Mouse (Mus musculus) liver, adult 2 months (tissue): ENCODE measurements at regions not wholly inside any gene's neighbourhood (a gene's known extent, or its start where the extent isn't known, plus 50 kb on each side); places are given as distances from the start of the nearest gene placed in this dataset.

ENCODE experiments used
- DNase-seq: peaks from one replicate; pipeline ENCODE4 v3.0.0-alpha.2; 2011; ENCODE audit warnings: low read depth, low spot score; ENCODE audit errors: extremely low read depth
- H3K27ac ChIP-seq: fragments of 200-500 bp; replicated peaks from 2 replicates; pipeline ENCODE4 v1.5.1; 2012; ENCODE audit warnings: low read depth, mild to moderate bottlenecking, control low read depth, inconsistent platforms, low read length; ENCODE audit not compliant: insufficient read depth
- H3K27me3 ChIP-seq: fragments of 200-500 bp; 2 replicates; pipeline ENCODE4 v1.6.1; 2012; ENCODE audit warnings: mild to moderate bottlenecking, moderate library complexity, low read length, inconsistent platforms; ENCODE audit not compliant: control insufficient read depth, insufficient read depth
- H3K36me3 ChIP-seq: fragments of 200-500 bp; 2 replicates; pipeline ENCODE4 v1.6.1; 2012; ENCODE audit warnings: low read length, inconsistent platforms; ENCODE audit not compliant: control insufficient read depth, insufficient read depth
- H3K4me1 ChIP-seq: fragments of 200-500 bp; 2 replicates; pipeline ENCODE4 v1.6.1; 2011; ENCODE audit warnings: low read length; ENCODE audit not compliant: control insufficient read depth, insufficient read depth
- H3K4me3 ChIP-seq: fragments of 200-500 bp; 2 replicates; pipeline ENCODE4 v1.5.1; 2011; ENCODE audit warnings: low read depth, mild to moderate bottlenecking, control low read depth, low read length, moderate library complexity; ENCODE audit not compliant: insufficient read depth
- H3K79me2 ChIP-seq: fragments of 200-500 bp; 2 replicates; pipeline ENCODE4 v1.6.1; 2012; ENCODE audit warnings: inconsistent platforms, mild to moderate bottlenecking, low read length, moderate library complexity; ENCODE audit not compliant: control insufficient read depth, insufficient read depth
- H3K9ac ChIP-seq: fragments of 200-500 bp; 2 replicates; pipeline ENCODE4 v1.6.1; 2012; ENCODE audit warnings: low read depth, mild to moderate bottlenecking, control low read depth, inconsistent platforms, low read length
- CTCF ChIP-seq: fragments of 200-500 bp; IDR thresholded peaks from 2 replicates; pipeline ENCODE4 v1.5.1; 2011; ENCODE audit warnings: low read depth, low read length, control low read depth
- POLR2A ChIP-seq: fragments of 200-500 bp; IDR thresholded peaks from 2 replicates; pipeline ENCODE4 v1.6.1; 2011; ENCODE audit warnings: low read length, control low read depth; ENCODE audit not compliant: insufficient read depth; ENCODE audit errors: extremely low read depth
- WGBS: fragments of 180-500 bp; shearing (Covaris S2); methylation state at CpG from one replicate; pipeline ENCODE4 v1.1.7; 2018; 5-methylcytosine and 5-hydroxymethylcytosine counted together

GRCm38 (mm10) chr1:121842381-121843075 is 274.7 kb upstream of the Ddx18 start:
- 54% methylated on average over 3 of the region's 3 CpGs for WGBS
- H3K27ac ChIP-seq: no peak overlapping the region
- no peaks in the 10 kb centered on the region for H3K4me1 ChIP-seq
- H3K36me3 ChIP-seq: no peaks in the 10 kb centered on the region
- no peaks in the 10 kb centered on the region for H3K27me3 ChIP-seq
- no peaks in the 10 kb centered on the region for H3K79me2 ChIP-seq
- no peak for DNase-seq
- H3K4me3 ChIP-seq: no peak overlapping the region
- no peak overlapping the region for H3K9ac ChIP-seq
- TF ChIP-seq CTCF (no peak), POLR2A (no peak)

GRCm38 (mm10) chr1:121833559-121833958 is 265.8 kb upstream of the Ddx18 start:
- no peak for DNase-seq
- Histone ChIP-seq H3K36me3 (no peaks in the 10 kb centered on the region), H3K79me2 (no peaks in the 10 kb centered on the region), H3K4me3 (no peak overlapping the region), H3K27ac (no peak overlapping the region), H3K9ac (no peak overlapping the region), H3K27me3 (no peaks in the 10 kb centered on the region), H3K4me1 (no peaks in the 10 kb centered on the region)
- WGBS: 23% methylated on average over 2 of the region's 2 CpGs
- TF ChIP-seq POLR2A: no peak
- no peak for TF ChIP-seq CTCF

- no peaks in the 10 kb centered on the region for H3K4me1 ChIP-seq
- no peak overlapping the region for H3K4me3 ChIP-seq
- H3K36me3 ChIP-seq: no peaks in the 10 kb centered on the region
- H3K27ac ChIP-seq: no peak overlapping the region
- 47% methylated on average over 2 of the region's 2 CpGs for WGBS
- H3K27me3 ChIP-seq: no peaks in the 10 kb centered on the region
- no peak overlapping the region for H3K9ac ChIP-seq
- TF ChIP-seq POLR2A (no peak), CTCF (no peak)
- DNase-seq: no peak
- no peaks in the 10 kb centered on the region for H3K79me2 ChIP-seq
These were observed 262.5 kb upstream of the Ddx18 start for GRCm38 (mm10) chr1:121830242-121830641.

- H3K79me2 ChIP-seq: no peaks in the 10 kb centered on the region
- H3K9ac ChIP-seq: no peak overlapping the region
- WGBS: 77% methylated on average over 4 of the region's 4 CpGs
- no peak overlapping the region for H3K4me3 ChIP-seq
- DNase-seq: no peak
- TF ChIP-seq CTCF (no peak), POLR2A (no peak)
- H3K27ac ChIP-seq: no peak overlapping the region
- no peaks in the 10 kb centered on the region for H3K36me3 ChIP-seq
- H3K27me3 ChIP-seq: no peaks in the 10 kb centered on the region
- H3K4me1 ChIP-seq: no peaks in the 10 kb centered on the region
These were observed 255.2 kb upstream of the Ddx18 start for GRCm38 (mm10) chr1:121822950-121823349.

- Histone ChIP-seq H3K36me3 (no peaks in the 10 kb centered on the region), H3K79me2 (no peaks in the 10 kb centered on the region), H3K4me3 (no peak overlapping the region), H3K27ac (no peak overlapping the region), H3K27me3 (no peaks in the 10 kb centered on the region), H3K4me1 (no peaks in the 10 kb centered on the region), H3K9ac (no peak overlapping the region)
- TF ChIP-seq CTCF: no peak; the same call in 1 of the 2 replicates
- TF ChIP-seq POLR2A: no peak
- WGBS: 58% methylated on average over 2 of the region's 2 CpGs
- DNase-seq: no peak
These were observed 235.5 kb upstream of the Ddx18 start for GRCm38 (mm10) chr1:121803338-121803737.

GRCm38 (mm10) chr1:121802476-121802875 is 234.7 kb upstream of the Ddx18 start:
- Histone ChIP-seq H3K79me2 (no peaks in the 10 kb centered on the region), H3K27ac (no peak overlapping the region), H3K4me1 (no peaks in the 10 kb centered on the region), H3K4me3 (no peak overlapping the region), H3K36me3 (no peaks in the 10 kb centered on the region), H3K27me3 (no peaks in the 10 kb centered on the region), H3K9ac (no peak overlapping the region)
- no peak for DNase-seq
- TF ChIP-seq POLR2A: no peak
- no peak for TF ChIP-seq CTCF
- WGBS: 91% methylated on average over 4 of the region's 4 CpGs
